Mouse (Mus musculus): ENCODE data around the gene Cpne8.
"Not testable (repeated sequence)": the region's sequence is repeated elsewhere in the genome, so short reads cannot be mapped to it uniquely, and the experiment has no call there.

Cpne8 gene

DNA sequence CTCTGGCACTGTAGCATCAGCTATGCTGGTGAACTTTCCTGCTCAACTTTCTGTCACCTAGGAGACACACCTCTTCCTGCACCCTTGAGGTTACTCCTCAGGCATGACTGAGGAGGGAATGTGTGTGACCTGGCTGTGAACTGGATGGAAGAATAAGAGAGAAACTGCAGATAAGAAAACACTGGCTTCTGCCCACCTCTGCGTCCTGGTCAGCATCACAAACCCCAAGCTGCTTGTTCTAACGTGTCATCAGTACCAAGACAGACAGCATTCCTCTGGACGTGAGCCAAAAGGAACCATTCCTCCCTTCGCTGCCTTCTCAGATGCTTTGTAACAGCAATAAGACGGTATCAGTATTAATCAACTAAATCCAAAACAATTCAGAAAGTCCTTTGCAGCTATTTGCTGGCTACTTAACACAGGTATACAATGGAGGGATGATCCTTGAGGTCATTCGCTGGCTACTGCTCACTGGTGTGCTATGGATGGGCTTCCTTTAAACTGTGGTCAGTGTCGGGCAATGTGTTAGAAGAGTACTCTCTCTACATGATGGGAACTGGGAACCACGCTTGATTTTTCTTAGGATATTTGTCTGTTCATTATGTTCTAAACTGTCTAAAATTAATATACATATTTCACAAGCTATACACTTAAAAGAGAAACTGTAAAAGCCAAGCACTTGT, 63.0 kb downstream of the Cpne8 start:
- DNase-seq (ENCODE audit: extremely low spot score, low read depth, low spot score), result no peak

DNA sequence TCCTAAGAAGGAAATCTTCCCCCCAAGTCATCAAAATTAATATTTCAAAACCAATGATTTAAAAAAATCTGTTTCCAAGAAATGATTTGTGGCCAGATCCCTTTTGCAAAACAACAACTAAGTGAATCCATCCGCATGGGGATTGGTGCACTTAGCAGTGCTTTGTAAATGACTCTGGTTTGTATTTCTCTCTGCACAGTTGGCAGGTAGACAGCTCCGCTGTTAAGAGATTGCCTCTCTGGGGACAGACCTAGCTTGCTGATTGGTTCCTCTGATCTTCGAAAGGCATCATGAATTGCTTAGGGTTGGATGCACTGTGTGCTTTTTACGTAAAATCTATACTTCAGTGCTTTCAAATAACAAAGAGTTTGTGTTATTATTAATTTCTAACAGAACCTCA, 68.5 kb downstream of the Cpne8 start:
- DNase-seq (ENCODE audit: extremely low spot score, low read depth, low spot score), result not testable (repeated sequence)

DNA sequence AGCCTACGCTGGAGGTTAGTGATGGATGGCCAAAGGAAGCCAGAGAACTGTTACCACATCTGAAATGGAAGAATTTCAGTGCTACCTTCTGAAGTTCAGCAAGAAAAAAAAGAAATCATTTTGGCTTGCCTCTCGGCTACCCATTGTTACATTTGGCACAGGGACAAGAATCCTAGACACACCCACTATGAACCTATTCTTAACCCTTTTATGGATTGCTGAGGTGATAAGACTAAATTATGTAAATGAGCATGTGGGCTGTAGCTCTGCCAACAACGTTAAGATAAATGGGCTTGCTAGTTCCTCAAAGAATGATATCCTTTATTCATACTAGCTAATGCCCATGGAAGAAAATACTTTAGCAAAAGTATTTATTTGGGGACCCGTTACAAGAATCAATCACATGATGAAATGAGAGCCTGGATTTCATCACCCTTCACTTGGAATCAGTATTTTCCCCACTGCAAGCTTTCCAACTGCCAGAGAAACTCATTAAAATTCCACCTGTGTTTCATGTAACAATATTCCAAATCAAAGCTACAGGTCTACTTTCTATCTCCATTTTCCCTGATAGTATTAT, 69.3 kb downstream of the Cpne8 start:
- DNase-seq (ENCODE audit: extremely low spot score, low read depth, low spot score), result no peak

DNA sequence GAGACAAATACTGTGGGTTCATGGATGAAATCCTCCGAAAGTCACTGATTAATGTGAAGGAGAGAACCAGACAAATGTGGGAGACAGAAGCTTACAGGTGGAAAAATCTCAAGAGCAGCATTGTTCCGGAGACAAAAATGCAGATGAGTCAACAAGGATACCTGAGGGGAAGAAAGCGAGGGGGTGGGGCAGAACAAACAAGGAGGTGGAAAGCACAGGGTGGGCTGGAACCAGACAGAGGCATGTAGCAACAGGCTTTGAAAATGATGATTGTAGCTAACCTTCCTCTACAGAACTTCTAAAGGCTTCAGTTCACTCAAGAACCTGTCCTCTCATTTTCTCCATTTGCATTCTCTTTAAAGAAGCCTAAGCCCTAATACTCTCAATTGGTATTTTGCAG, 70.9 kb downstream of the Cpne8 start:
- no peak for DNase-seq (ENCODE audit: extremely low spot score, low read depth, low spot score)

DNA sequence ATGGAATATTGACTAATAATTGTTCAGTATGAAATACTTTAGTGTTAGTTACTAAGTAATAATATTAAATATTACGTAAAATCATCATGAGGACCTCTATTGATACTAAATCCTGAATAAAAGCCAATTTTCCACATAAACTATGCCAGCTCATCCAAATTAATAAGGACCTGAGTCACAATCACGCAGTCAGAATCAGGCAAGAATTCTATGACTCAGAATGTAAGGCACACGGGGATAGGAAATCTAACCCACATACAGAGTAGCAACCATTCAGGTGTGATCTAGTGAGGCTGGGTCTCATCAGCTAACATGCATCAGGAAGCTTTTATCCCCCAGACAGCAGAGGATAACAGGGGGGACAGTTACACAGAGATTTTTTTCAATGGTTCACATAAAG, 72.1 kb downstream of the Cpne8 start:
- no peak for DNase-seq (ENCODE audit: extremely low spot score, low read depth, low spot score)

DNA sequence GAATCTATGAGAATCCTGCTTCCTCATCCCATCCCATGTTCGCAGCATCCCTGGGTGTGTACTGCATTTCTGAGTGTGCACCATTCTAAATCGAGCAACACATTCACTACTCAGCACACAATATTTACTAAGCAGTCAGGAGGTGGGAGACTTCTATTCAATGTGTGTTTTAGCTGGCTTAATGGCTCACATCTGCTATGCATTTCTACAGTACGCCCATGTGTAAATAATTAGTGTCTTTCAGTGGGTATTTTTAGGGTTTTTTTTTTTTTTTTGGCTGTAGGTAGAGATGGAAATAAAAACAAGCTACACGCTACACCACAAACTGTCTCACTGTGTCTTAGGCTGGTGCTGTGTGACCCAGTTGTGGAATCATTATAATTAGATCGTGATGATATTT, 75.6 kb downstream of the Cpne8 start:
- DNase-seq (ENCODE audit: extremely low spot score, low read depth, low spot score), result peak; percentile 44

DNA sequence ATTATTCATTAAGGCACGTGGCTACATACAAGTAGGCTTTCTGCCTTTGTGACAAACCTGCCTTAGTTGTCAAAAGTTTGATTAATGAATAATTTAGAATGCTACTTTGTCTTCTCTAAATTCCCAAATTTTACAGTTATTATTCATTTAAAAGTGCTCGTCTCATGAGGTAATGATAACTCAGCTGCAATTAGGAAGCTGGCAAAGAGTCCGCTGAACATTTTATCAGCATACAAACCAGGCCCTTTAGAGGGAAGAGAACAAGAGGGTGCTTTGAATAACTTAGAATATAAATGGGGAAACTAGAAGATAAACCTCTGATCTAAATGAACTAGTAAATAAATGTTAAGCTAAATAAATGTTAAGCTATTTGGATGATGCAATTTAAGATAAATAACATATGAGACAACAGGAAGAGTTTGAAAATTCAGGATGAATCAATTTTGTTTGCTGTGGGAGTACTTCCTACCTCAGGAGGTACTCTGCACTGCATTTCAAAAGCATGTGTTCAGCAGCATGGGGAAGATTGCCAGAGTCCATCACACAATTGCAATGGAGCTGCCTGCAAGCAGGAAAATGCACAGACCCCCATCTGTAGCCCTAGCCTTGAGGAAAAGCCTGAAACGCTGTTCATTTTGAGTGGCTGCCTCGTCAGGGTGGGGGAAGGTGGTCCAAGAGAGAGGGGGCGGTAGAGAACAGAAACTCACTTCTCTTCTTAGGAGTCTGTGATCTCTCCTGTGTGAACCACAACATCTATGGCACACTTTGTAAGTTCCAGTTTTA, 81.3 kb downstream of the Cpne8 start:
- no peak for DNase-seq (ENCODE audit: extremely low spot score, low read depth, low spot score)

DNA sequence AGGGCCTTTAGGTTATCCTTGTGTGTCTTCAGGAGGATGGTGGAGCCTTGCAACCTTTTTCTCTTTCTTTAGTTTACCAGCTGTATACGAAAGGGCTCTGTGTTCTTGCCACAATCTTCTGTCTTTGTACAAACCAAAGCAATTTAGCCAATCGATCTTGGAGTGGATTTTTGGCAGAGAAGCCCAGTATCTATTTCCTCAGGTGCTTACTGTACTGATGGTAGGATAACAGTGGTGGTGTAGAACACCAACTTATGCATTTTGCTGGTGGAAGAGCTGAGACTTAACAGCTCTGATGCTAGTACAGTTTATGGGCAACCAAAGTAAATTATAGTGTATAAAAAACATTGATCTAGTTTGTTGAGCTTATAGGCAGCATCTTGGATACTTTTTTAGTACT, 83.6 kb downstream of the Cpne8 start:
- no peak for DNase-seq (ENCODE audit: extremely low spot score, low read depth, low spot score)

DNA sequence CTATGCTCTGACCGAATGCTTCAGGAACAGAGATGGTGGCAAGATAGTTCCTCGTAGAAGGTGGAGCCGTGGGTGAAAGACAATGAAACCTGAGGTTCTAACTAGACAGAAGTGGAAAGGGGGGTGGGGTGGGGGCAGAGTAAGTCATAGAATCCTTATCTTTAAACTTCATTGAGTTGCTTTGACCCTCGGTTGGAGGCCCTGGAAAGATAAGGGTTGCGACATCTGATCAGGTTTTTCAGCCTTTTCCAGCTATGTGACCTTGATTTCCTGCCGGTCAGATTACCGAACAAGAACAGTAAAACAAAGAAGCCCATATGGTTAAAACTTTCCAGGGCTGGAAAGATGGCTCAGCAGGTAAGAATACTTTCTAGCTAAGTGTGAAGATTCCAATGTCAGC, 89.6 kb downstream of the Cpne8 start:
- DNase-seq (ENCODE audit: extremely low spot score, low read depth, low spot score), result no peak

DNA sequence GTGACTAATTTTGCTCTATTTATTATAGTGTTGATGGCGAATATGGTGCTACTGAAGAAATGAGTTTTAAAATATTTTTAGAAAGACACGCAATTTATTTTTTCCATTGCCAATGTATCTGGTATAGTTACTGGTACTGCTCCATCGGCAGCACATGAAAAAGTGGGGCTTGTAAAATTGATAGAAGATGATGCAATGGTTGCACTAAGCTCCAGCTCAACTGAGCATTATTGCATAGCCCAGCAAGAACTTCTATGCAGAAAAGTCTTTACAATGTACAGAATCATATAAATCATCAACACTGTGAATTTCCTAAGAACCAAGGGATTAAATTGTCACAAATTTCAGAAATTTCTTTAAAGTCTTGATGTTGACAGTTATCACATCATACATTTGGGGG, 101.8 kb downstream of the Cpne8 start:
- DNase-seq (ENCODE audit: extremely low spot score, low read depth, low spot score), result no peak

DNA sequence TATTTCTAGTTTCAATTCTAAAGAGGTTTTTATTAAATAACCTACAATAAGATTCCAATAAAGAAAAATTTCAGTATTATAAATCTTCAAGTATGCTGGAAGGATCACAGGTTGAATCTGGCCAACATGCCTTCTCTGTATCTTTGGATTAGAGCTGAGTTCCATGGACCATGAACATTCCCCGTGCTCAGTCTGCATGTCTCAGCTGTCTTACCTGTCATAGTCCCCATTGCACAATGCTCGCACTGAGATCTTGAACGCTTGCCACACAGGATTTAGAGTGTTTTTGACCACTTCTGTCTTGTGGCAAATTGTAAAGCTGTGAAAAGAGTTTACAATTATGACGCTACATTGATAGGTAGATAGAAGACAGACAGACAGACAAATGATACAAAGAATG, 110.0 kb downstream of the Cpne8 start:
- no peak for DNase-seq (ENCODE audit: extremely low spot score, low read depth, low spot score)

DNA sequence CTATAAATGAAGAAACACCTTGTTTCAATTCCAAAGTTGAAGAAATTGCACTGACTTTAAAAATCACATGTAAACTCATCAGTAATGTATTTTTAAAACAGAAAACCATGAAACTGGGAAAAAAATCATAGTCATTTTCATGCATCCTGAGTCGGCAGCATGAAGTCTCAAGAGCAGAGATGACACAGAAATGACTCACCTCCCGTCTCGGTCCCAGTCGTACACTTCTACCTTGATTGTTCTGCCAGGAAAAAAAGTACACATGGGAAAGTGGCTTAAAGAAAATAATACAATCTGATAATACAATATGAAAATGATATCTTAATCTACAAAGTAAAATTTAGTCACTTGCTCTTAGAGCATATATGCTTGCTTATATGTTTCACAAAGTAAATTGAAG, 111.2 kb downstream of the Cpne8 start:
- DNase-seq (ENCODE audit: extremely low spot score, low read depth, low spot score), result no peak

DNA sequence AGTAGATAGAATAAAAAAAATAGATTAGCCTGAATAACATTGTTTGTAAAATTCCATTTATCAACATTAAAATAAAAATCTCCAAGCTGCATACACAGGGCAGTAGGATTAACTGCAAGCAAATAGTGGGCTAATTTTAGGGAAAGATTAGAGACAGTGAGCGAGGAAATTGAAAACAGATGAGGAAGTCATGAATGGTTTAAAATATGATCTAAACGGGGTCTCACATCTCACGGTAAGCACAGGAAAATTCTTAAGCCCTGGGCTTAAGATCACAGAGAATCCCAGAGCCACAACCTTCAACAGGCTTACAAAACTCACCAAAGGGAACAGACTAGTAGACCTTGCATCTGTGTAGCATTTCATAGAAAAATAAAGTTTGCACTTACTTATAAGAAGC, 115.2 kb downstream of the Cpne8 start:
- DNase-seq (ENCODE audit: extremely low spot score, low read depth, low spot score), result peak; percentile 56

DNA sequence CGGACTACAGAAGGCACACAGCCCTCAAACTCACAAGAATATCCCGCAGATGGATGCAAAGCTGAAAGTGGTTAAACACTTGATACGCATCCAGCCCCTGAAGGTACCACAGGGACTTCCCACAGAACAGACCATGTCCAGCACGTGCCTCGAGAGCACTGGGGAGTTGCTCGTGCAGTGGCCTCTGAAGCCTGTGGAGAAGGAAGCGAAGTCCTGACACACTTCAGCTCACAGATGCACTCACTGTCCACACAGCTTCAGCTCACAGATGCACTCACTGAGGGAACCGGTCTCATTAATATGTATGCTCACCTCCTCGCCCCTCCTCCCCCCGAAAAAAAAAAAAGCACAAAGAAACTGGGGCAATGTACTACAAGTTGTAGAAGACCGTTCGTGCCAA, 117.6 kb downstream of the Cpne8 start:
- no peak for DNase-seq (ENCODE audit: extremely low spot score, low read depth, low spot score)

DNA sequence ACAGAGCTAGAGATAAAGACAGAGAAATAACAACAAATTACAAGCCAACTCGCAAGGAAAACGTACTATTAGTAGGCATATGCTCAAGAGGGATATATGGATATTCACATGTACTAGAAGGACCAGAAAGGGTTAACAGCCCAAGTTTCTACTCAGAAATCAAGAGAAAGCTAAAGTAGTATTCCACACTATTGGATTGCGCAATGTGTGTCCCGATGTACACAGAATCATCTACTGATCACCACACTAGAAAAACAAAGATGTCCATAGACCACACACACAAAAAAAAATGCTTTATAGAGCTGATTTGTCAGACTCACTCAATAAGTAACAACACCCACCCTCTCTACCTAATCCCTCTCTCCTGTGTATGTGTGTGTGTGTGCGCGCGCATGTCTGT, 130.6 kb downstream of the Cpne8 start:
- no peak for DNase-seq (ENCODE audit: extremely low spot score, low read depth, low spot score)

DNA sequence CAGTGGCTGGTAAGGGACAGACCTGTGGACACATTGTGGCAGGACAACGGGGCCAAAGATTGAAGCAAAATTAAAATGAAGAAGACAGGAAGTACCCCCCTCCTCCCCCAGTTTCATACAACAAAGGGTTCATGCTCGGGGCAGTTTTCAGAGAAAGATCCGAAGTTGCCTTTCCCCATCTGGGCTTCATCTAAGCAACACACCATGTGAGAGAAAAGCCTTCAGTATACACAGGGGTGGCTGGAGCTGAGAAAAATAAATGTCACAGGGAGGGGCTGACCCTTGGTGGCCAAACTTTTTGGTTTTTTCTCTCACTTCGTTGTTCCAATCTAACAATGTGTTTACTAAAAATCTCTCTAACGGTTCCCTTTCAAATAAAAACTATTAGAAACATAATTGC, 135.8 kb downstream of the Cpne8 start:
- DNase-seq (ENCODE audit: extremely low spot score, low read depth, low spot score), result no peak

DNA sequence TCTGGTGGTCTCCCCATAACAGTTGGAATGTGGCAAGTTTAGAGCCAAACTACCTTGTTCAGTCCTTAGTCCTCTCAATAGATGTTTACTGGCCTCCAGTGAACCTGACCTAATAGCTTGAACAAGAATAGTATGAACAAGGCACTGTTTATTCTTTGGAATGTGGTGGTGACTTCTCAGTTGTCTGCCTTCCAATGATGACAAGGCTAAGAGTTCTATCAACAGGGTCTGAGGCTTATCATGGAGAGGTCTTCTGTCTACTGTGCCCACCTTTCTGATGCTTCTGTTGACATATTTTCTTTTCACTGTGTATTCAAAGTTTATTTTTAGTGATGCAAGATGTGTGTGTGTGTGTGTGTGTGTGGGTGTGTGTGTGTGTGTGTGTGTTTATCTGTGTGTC, 137.1 kb downstream of the Cpne8 start:
- DNase-seq (ENCODE audit: extremely low spot score, low read depth, low spot score), result no peak

DNA sequence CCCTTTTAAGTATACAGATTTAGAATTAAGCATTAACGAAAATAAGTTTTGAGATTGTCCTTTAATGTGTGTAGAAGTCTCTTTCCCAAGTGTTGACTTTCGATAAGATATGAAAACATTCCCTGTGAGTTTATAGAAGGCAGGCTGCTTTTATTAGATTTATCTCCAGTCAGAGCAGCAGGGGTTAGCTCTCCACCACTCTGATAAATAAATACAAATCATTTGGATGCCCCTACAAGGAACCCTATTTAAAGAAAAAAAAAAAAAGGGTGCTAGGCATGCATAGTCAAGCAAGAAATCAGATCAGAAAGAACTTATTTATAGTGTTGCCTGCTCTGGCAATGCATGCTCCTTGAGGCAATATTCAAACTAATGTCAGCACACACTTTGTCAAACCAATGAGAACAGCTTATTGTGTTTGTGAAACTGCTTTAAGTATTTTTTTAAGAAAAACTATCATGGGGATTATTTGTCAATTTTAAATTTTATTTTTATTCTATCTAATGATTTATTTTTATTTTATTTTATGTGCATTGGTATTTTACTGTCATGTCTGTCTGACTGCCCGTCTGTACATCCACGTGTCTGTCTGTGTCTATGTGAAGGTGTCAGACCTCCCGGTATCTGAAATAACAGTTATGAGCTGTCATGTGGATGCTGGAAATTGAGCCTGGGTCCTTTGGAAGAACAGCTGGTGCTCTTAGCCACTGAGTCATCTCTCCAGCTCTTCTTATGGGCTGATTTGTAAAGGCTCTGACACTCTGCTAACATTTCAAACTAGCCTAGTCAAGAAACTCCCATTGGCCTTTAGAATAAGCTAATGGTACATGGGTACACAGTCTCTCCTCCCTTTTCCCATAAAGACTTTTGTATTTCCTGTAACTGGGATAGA, 142.7 kb downstream of the Cpne8 start:
- DNase-seq (ENCODE audit: extremely low spot score, low read depth, low spot score), result no peak

DNA sequence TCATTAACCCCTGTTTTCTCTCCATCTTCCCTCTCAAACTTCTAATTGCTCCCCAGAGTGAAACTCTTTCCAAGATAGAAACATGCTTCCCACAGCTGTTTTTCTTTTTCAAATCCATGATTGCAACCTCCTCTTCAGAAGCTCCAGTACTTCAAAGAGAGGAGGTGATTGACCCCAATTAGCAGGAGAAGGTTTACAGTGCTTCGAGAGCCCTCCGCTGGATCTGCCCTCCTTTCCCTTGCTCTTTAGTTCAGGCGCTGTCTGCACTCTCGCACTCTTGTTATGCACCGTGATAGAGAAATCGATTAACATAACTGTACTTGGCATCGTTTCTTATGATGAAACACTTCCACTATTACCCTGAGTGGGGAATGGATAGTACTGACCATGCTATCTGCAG, 143.5 kb downstream of the Cpne8 start:
- DNase-seq (ENCODE audit: extremely low spot score, low read depth, low spot score), result peak; percentile 41

DNA sequence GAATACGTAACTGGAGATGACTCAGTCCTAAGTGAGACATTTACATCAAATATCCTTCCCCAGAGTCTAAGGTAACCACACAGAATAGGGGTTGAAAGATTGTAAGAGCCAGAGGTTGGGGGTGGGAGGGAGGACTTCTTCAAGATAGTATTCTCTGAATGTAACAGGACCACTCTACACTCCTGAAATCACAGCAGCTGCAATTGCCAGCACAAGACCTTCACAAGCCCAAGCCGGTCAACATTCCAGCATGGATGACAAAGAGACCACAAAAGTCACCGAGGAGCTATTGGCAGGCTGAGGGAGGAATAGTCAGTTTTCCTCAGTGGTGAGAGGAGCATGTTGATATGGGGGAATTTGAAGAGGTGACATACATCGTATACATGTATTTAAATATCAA, 166.5 kb downstream of the Cpne8 start:
- no peak for DNase-seq (ENCODE audit: extremely low spot score, low read depth, low spot score)

DNA sequence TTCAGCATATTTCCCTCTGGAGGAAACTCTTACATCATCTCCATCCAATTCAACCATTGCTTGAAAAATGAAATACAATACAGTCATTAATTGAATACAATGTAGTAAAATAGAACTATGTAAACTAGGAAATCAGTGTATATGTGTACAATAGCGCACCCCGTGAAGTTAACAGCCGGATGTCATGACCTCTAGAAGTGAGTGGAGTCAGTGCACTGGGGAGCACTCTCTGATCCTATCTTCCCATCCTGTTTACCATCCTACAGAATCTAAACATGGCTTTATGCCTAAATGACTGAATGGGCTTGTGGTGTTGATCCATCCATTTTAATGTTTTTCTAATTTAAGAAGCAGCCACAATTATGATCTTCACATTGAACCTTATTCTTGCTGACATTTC, 182.2 kb downstream of the Cpne8 start:
- no peak for DNase-seq (ENCODE audit: extremely low spot score, low read depth, low spot score)
